Mouse (Mus musculus) left cerebral cortex, postnatal 36 days (tissue): Measurements from ENCODE around the gene Cpb2. TPM values are rescaled to one million over a fixed set of nuclear protein-coding genes. Genes with fewer than 3 reads are reported as not detected.
A peak's percentile ranks its signal among the peaks of the same experiment; 100 is the strongest.

Experiments
- DNase-seq, 2 experiments: peaks; one replicate each; pipeline ENCODE4 v3.0.0; 2021 to 2022; ENCODE audit warnings: low spot score in 2 of 2, mixed read lengths in 1 of 2
- intact Hi-C: fragments of 180-260 bp; cut with DNase I; formaldehyde crosslinking; loops from one replicate; pipeline ENCODE4 v1.15.1; 2025
- total RNA-seq, 2 experiments: library from RNA; stranded (reverse); gene quantifications; 2 replicates each; pipeline ENCODE4 v1.2.3; 2021

Cpb2 gene
- total RNA-seq, 2 experiments from 2014 or later = not detected

DNA sequence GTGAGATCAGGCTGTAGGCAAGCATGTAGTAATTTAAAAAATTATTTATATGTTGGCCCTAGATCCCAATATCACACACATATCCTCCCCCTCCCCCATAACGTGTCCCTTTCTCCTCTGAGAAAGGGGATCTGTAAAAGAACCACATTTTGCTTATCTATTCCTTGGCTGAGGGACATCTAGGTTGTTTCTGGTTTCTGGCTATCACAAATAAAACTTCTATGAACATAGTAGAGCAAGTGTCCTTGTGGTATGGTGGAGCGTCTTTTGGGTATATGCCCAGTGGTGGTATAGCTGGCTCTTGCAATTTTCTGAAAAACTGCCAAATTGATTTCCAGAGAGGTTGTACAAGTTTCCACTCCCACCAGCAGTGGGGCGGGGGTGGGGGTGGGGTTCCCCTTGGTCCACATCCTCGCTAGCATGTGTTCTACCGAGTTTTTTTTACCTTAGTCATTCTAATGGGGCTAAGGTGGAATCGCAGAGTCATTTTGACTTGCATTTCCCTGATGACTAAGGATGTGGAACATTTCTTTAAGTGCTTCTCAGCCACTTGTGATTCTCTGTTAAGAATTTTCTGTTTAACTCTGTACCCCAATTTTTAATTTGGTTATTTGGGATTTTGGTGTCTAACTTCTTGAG lies 3.9 kb upstream of the Cpb2 start:
- intact Hi-C loops = loop anchor here (5.0 kb wide), 1 partner anchor 44 kb away; the partner anchor contains the start of gene Zc3h13
- DNase-seq = no peak

GRCm38 (mm10) chr14:75246024-75247000 lies 4.2 kb downstream of the Cpb2 start:
- DNase-seq = no peak
- intact Hi-C loops = no loop called here

- intact Hi-C loops = no loop called here
- no peak for DNase-seq
Measured at GRCm38 (mm10) chr14:75250432-75250831, 8.3 kb downstream of the Cpb2 start.

DNA sequence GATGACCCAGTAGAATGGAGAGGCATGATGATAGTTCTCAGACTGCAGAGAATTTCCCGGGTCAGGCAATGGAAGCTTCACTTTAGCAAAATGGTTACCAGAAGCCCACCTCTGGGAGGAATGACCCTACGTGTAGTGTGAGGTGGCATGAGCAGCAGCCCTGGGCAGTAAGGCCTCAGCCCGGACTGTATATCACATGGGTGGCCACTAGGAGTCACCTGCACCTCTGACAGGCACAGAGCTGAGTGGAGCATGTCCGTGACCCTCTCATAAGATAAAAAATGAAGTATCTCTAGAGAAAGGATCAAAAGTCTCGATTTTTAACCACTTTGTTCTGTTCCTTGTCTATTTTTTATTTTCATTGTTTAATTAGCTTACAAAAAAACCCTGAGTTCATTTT lies 14.4 kb downstream of the Cpb2 start:
- intact Hi-C loops = no loop called here
- DNase-seq = no peak

DNA sequence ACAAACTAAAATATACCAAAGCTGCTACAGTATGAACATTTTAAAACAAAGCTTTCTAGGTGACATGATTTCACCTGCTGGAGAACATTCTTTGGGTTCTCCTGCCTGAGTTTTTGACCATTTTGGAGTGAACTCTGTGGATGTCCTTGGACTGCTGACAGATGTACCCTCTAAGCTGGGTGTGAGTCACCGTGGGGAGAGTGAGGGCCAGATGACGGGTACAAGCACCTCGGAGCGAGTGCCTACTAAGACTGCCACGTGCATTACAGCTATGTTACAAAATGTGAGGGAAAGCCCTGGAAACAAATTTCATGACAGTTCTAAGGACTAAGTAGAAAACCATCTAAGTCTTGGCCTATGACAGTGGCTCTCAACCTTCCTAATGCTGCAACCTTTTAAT lies 27.4 kb downstream of the Cpb2 start:
- no peak for DNase-seq
- intact Hi-C loops = no loop called here

GRCm38 (mm10) chr14:75279716-75280115 lies 37.6 kb downstream of the Cpb2 start:
- DNase-seq = peak in 1 of 2 experiments; percentile 5

DNA sequence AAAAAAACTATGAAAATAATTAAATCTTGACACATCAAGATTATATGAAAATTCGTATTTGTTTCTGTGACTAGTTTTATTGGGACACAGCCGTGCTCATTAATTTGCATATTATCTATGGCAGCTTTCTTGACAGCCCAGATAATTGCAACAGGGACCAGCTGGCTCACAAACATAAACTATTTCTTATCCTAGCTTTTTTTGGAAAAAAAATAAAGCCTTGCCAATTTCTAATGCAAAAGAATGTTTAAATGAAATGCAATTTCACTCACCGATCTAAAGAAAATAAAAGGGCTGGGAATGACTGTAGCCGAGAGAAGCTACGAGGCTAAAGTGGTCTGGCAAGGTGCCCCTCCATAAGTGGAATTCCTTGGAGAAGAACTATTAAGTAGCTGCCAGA lies 38.3 kb downstream of the Cpb2 start:
- intact Hi-C loops = loop anchor here (5.0 kb wide), 2 partner anchors 43 to 78 kb away; no protein-coding TSS in a partner anchor
- no peak for DNase-seq

More at GRCm38 (mm10) chr14:75279716-75280115, 37.6 kb downstream of the Cpb2 start:
- intact Hi-C loops = loop anchor here (5.0 kb wide), 2 partner anchors 42 to 77 kb away; no protein-coding TSS in a partner anchor

DNA sequence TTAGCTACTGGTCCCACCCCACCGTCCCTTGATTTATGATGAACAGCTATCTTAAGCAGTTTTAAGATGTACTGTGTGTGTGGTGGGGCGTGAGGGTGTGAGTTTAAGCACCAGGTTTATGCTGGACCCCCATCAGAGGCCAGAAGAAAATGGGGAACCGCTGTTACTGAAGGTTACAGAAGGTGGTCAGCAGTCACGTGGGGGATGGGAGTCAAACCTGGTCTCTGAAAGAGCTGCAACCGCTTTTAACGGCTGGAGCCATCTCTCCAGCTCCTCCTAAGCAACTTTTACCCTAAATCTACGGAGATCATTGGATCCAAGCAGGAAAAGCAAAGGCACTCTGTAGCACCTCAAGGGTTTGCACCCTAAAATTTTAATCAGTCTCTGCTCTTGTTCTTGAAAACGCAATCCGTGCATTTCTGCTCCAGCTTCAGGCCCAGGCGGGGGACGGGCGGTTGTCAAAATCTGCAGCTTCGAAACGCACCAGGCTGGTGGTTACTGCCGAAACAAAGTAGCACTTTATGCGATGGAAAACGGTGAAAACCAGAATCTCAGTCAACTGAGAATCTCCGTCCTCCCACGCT lies 41.6 kb downstream of the Cpb2 start:
- intact Hi-C loops = loop anchor here (5.0 kb wide), 2 partner anchors 46 to 81 kb away; no protein-coding TSS in a partner anchor
- no peak for DNase-seq

- intact Hi-C loops = loop anchor here (5.0 kb wide), 2 partner anchors 47 to 82 kb away; no protein-coding TSS in a partner anchor
- DNase-seq = peak; percentile 95 to 96
Measured at GRCm38 (mm10) chr14:75284193-75284915, 42.3 kb downstream of the Cpb2 start, which contains the start of gene Zc3h13. Gene Zc3h13, plus strand, starts transcription at chr14:75284373.

- intact Hi-C loops = no loop called here
- DNase-seq = no peak
Measured at GRCm38 (mm10) chr14:75301081-75301480, 59.0 kb downstream of the Cpb2 start.

GRCm38 (mm10) chr14:75303807-75304206 lies 61.7 kb downstream of the Cpb2 start:
- intact Hi-C loops = no loop called here
- DNase-seq = no peak

GRCm38 (mm10) chr14:75307855-75308254 lies 65.8 kb downstream of the Cpb2 start:
- no peak for DNase-seq
- intact Hi-C loops = no loop called here

DNA sequence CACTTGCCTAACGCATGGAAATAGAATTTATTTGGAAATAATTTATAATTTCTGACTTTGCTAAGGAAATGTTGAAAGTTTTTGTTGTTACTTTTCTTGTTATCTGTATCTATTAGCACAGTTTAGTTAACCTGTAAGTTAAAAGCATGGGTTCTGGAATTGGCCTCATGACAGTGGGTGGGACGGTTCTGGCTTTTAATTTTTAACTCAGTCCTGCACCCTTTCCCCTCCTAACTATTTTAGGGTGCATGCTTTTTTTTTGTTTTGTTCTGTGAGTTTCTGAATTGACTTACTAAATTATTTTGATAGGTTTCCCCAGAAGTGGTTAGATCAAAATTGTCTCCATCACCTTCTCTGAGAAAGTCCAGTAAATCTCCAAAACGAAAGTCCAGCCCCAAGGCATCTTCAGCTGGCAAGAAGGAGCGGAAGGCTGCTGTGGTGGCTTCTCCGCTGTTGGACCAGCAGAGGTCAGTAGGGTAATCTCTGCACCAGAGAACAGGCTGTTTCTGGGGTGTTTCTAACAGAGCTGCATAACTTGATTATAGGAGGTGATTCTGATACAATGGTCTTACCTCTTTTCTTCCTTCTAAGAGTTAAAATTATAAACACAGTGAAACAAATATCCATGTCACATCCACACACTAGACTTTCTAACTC lies 67.4 kb downstream of the Cpb2 start:
- intact Hi-C loops = no loop called here
- DNase-seq = no peak

DNA sequence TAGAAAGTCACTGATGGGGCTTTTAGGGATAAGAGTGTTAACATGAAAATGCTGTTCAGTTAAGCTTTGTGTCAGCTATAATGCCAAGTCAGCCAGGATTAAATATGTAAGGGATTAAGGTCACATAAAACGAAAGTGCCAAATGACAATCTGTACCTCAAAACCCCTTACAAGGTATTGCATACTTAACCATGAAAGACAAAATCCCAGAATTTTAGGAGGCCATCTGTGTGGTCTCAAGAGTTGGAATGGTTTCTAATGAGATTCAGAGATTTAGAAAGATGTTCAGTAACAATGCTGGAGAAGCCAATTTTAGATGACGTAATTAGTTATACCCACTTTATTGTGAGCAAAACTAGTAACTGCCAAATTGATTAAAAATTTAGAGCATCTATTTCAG lies 72.4 kb downstream of the Cpb2 start:
- intact Hi-C loops = no loop called here

DNA sequence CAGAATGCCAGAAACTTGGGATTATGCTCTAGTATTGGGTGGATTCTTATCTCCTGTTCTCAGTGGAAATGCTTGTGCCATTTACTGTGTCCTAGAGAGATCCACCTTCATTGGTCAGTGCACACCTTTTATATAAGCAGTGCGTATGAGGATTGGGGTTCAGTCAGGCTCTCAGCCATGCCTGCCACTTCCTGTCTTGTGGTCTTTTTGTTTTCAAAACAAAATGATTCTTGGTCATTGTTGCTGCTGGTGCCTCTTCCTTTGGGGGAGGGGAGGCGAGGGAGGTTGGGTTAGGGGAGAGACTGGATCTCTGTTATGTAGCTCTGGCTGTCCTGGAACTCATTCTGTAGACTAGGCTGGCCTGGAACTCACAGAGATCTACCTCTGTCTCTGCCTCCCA lies 76.6 kb downstream of the Cpb2 start:
- DNase-seq = no peak
- intact Hi-C loops = no loop called here

More for the DNA sequence above, 72.4 kb downstream of the Cpb2 start:
- no peak for DNase-seq

DNA sequence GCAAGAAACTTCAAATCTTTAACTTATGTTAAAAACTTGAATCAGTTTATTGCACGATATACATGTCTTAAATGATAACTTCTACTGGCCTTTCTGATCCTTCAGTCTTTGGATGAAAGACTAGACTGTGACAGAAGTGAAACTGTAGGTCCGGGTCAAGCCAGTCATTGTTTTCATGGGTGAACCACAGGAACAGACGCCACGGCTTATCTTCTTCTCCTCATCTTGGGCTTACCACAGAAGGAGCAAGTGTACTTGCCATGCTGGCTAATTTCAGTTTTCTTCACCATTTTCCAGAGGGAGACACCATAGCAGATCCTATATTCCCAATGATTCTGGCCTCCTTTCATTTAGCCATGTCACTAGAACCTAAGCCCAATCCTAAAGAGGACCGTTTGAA lies 78.2 kb downstream of the Cpb2 start:
- intact Hi-C loops = loop anchor here (10.0 kb wide), 1 partner anchor 405 kb away; no protein-coding TSS in a partner anchor
- DNase-seq = no peak

DNA sequence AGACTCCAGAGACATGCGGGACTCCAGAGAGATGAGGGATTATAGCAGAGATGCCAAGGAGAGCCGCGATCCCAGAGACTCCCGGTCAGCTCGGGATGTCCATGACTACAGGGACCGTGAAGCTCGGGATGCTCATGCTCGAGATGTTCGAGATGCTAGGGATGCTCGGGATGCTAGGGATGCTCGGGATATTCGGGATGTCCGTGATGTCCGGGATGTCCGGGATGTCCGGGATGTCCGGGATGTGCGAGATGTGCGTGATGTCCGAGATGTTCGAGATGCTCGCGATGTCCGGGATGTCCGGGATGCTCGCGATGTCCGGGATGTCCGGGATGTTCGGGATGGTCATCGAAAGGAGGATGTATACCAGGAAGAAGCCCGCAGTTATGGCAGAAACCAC lies 81.3 kb downstream of the Cpb2 start:
- no peak for DNase-seq
- intact Hi-C loops = loop anchor here (10.0 kb wide), 1 partner anchor 401 kb away; no protein-coding TSS in a partner anchor

- intact Hi-C loops = loop anchor here (10.0 kb wide), 1 partner anchor 397 kb away; no protein-coding TSS in a partner anchor
- no peak for DNase-seq
Measured at GRCm38 (mm10) chr14:75328062-75328461, 86.0 kb downstream of the Cpb2 start.

DNA sequence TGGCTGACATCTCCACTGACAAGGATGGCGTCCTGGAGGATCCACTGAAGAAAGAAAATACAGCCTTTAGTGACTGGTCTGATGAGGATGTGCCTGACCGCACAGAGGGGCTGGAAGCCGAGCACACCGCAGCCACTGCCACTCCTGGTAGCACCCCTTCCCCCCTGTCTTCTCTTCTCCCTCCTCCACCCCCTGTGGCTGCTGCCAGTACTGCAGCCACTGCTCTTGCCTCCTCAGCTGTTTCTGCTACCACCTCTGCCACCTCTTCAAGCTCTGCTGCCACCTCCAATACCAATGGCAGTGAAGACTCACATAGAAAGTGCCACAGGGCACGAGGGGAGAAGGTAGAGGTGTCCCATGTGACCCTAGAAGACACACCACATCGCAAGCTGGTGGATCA lies 88.5 kb downstream of the Cpb2 start:
- DNase-seq = no peak
- intact Hi-C loops = no loop called here
